In genomic region chr8:4216296-4216695, GRCm38 (mm10) we compare ENCODE assay signal across 10 mouse cellular contexts. TPM values are rescaled to one million over a fixed set of nuclear protein-coding genes. Genes with fewer than 3 reads are reported as not detected.
A peak's percentile ranks its signal among the peaks of the same experiment; 100 is the strongest.
DNase-seq lines count a peak whose midpoint lies in the region; ATAC-seq and TF ChIP-seq lines count a peak whose summit lies in the region.
"Had no signal": no experiment of that assay in that cellular context is flagged by ENCODE, and none has a peak within 500 bp of the region (broad histone marks: within the 10 kb centered on the region; RNA-seq: fewer than 3 reads in every experiment).

No protein-coding gene starts in this region.

- H3K4me3 ChIP-seq in kidney, embryonic 15.5 days (replicated peaks), result peak overlapping the region; percentile 57
- peak overlapping the region; percentile 44 for H3K4me3 ChIP-seq in embryonic facial prominence, embryonic 15.5 days (replicated peaks)
- H3K4me3 ChIP-seq in hindbrain, postnatal 0 days (ENCODE audit: low read length), result peak overlapping the region; percentile 68
- peak overlapping the region; percentile 70 for H3K4me3 ChIP-seq in midbrain, postnatal 0 days (ENCODE audit: low read depth, low read length)

- H3K9ac ChIP-seq in kidney, embryonic 15.5 days, result peak overlapping the region; percentile 62; the same call in 1 of the 2 replicates
- 0 out of 2 replicates have a peak overlapping the region, but pooled peaks have one; percentile 23 for H3K9ac ChIP-seq in embryonic facial prominence, embryonic 15.5 days
- H3K9ac ChIP-seq in hindbrain, postnatal 0 days (replicated peaks; ENCODE audit: low read length), result peak overlapping the region; percentile 86
- peak overlapping the region; percentile 91 for H3K9ac ChIP-seq in midbrain, postnatal 0 days (replicated peaks; ENCODE audit: low read length, poor library complexity, severe bottlenecking)

- no peak for ATAC-seq in kidney, embryonic 15.5 days (replicated peaks; ENCODE audit: low FRiP score)
- no peak for ATAC-seq in embryonic facial prominence, embryonic 15.5 days (ENCODE audit: insufficient number of reproducible peaks, low FRiP score, low TSS enrichment, low read depth)
- peak; percentile 1; the same call in 1 of the 2 replicates for ATAC-seq in hindbrain, postnatal 0 days
- ATAC-seq in midbrain, postnatal 0 days (ENCODE audit: low FRiP score), result peak; percentile 11; the same call in 1 of the 2 replicates
- ATAC-seq: Patski had no signal

- no peaks in the 10 kb centered on the region for H3K36me3 ChIP-seq in kidney, embryonic 15.5 days
- no peaks in the 10 kb centered on the region for H3K36me3 ChIP-seq in embryonic facial prominence, embryonic 15.5 days
- H3K36me3 ChIP-seq in hindbrain, postnatal 0 days (ENCODE audit: insufficient read depth, low read length), result no peaks in the 10 kb centered on the region; the same call in 1 of the 2 replicates
- H3K36me3 ChIP-seq in midbrain, postnatal 0 days (ENCODE audit: insufficient read depth, low read length), result no peaks in the 10 kb centered on the region

- WGBS in kidney, embryonic 15.5 days, result 5% methylated on average over 18 of the region's 18 CpGs
- 6% methylated on average over 18 of the region's 18 CpGs for WGBS in embryonic facial prominence, embryonic 15.5 days
- 5% methylated on average over 18 of the region's 18 CpGs for WGBS in hindbrain, postnatal 0 days
- WGBS in midbrain, postnatal 0 days, result 3% methylated on average over 18 of the region's 18 CpGs

- H3K9me3 ChIP-seq in kidney, embryonic 15.5 days (replicated peaks), result no peaks in the 10 kb centered on the region
- no peaks in the 10 kb centered on the region for H3K9me3 ChIP-seq in embryonic facial prominence, embryonic 15.5 days (replicated peaks)
- no peaks in the 10 kb centered on the region for H3K9me3 ChIP-seq in hindbrain, postnatal 0 days (ENCODE audit: low read length)
- H3K9me3 ChIP-seq in midbrain, postnatal 0 days (ENCODE audit: low read length), result no peaks in the 10 kb centered on the region

- no peak for TF ChIP-seq CTCF in hindbrain, postnatal 0 days (IDR thresholded peaks at IDR 0.05; ENCODE audit: low read depth)
- no peak for TF ChIP-seq CTCF in midbrain, postnatal 0 days (IDR thresholded peaks at IDR 0.05)

- no peak overlapping the region for H3K27ac ChIP-seq in kidney, embryonic 15.5 days
- H3K27ac ChIP-seq in embryonic facial prominence, embryonic 15.5 days (replicated peaks), result no peak overlapping the region
- H3K27ac ChIP-seq in hindbrain, postnatal 0 days, result peak overlapping the region; percentile 95
- peak overlapping the region; percentile 98 for H3K27ac ChIP-seq in midbrain, postnatal 0 days (ENCODE audit: low read depth, low read length)

- H3K4me1 ChIP-seq in kidney, embryonic 15.5 days, result peaks cover 35% of the 10 kb centered on the region
- H3K4me1 ChIP-seq in embryonic facial prominence, embryonic 15.5 days, result peaks cover 36% of the 10 kb centered on the region
- H3K4me1 ChIP-seq in hindbrain, postnatal 0 days (ENCODE audit: insufficient read depth, low read length), result peaks cover 22% of the 10 kb centered on the region
- peaks cover 16% of the 10 kb centered on the region; the same call in 1 of the 2 replicates for H3K4me1 ChIP-seq in midbrain, postnatal 0 days (ENCODE audit: insufficient read depth, low read length)

- peak overlapping the region; percentile 91 for H3K4me2 ChIP-seq in kidney, embryonic 15.5 days
- peak overlapping the region; percentile 83 for H3K4me2 ChIP-seq in embryonic facial prominence, embryonic 15.5 days (replicated peaks)
- peak overlapping the region; percentile 81 for H3K4me2 ChIP-seq in hindbrain, postnatal 0 days (ENCODE audit: low read depth, low read length)
- H3K4me2 ChIP-seq in midbrain, postnatal 0 days (ENCODE audit: low read depth, low read length, poor library complexity, severe bottlenecking), result peak overlapping the region; percentile 97

- no peak for DNase-seq in kidney, postnatal 25 days
- DNase-seq in hindbrain, postnatal 0 days (ENCODE audit: low spot score), result no peak
- no peak for DNase-seq in midbrain, postnatal 0 days (ENCODE audit: low spot score)
- DNase-seq in gastrocnemius, postnatal 10 days, result no peak
- DNase-seq in left cerebral cortex, adult 11 months (ENCODE audit: low spot score), result no peak
- no peak for DNase-seq in kidney, postnatal 14 days

- H3K27me3 ChIP-seq in kidney, embryonic 15.5 days, result peaks cover 51% of the 10 kb centered on the region
- peaks cover 44% of the 10 kb centered on the region for H3K27me3 ChIP-seq in embryonic facial prominence, embryonic 15.5 days
- no peaks in the 10 kb centered on the region for H3K27me3 ChIP-seq in hindbrain, postnatal 0 days (ENCODE audit: insufficient read depth, low read length)
- no peaks in the 10 kb centered on the region for H3K27me3 ChIP-seq in midbrain, postnatal 0 days (ENCODE audit: insufficient read depth, low read length)

RNA-seq across cellular contexts. Expression of gene Prr36, which starts 1.0 kb away (rescaled TPM):
- 4.4 and 4.9 TPM in 2 replicates for polyA plus RNA-seq in kidney, embryonic 15.5 days (2015; fragmentation: Nextera tagmentation; extraction: Ambion mirVana)
- polyA plus RNA-seq in embryonic facial prominence, embryonic 15.5 days (2015; fragmentation: Nextera tagmentation; extraction: Ambion mirVana), result 1.9 and 2.5 TPM in 2 replicates
- 11.5 and 32.4 TPM in 2 replicates for total RNA-seq in hindbrain, postnatal 0 days (2014; rRNA removed)
- 21.3 and 24.8 TPM in 2 replicates for polyA plus RNA-seq in hindbrain, postnatal 0 days (2015; fragmentation: Nextera tagmentation; extraction: Ambion mirVana)
- 17.9 and 19.4 TPM in 2 replicates for total RNA-seq in midbrain, postnatal 0 days (2014; rRNA removed)
- 28.1 and 33.1 TPM in 2 replicates for polyA plus RNA-seq in midbrain, postnatal 0 days (2015; fragmentation: Nextera tagmentation; extraction: Ambion mirVana)
- total RNA-seq in gastrocnemius, postnatal 10 days (2021), result under 1 TPM; 0.16 to 0.21 TPM

RNA-seq across cellular contexts. Expression of gene Lrrc8e, which starts 10.3 kb away (rescaled TPM):
- 0.78 and 1.0 TPM in 2 replicates for polyA plus RNA-seq in kidney, embryonic 15.5 days (2015; fragmentation: Nextera tagmentation; extraction: Ambion mirVana)
- polyA plus RNA-seq in embryonic facial prominence, embryonic 15.5 days (2015; fragmentation: Nextera tagmentation; extraction: Ambion mirVana), result 3.2 and 3.5 TPM in 2 replicates
- total RNA-seq in hindbrain, postnatal 0 days (2014; rRNA removed), result not detected in 2 replicates
- polyA plus RNA-seq in hindbrain, postnatal 0 days (2015; fragmentation: Nextera tagmentation; extraction: Ambion mirVana), result not detected in 2 replicates
- not detected in 2 replicates for total RNA-seq in midbrain, postnatal 0 days (2014; rRNA removed)
- 0.12 TPM in 1 of 2 replicates, not detected in the other for polyA plus RNA-seq in midbrain, postnatal 0 days (2015; fragmentation: Nextera tagmentation; extraction: Ambion mirVana)
- total RNA-seq in gastrocnemius, postnatal 10 days (2021), result under 1 TPM in 1 of 2 experiments, not detected in 1; 0.29 TPM

RNA-seq across cellular contexts. Expression of gene Map2k7, which starts 22.2 kb away (rescaled TPM):
- polyA plus RNA-seq in kidney, embryonic 15.5 days (2015; fragmentation: Nextera tagmentation; extraction: Ambion mirVana), result 28.0 and 31.5 TPM in 2 replicates
- 31.8 and 34.2 TPM in 2 replicates for polyA plus RNA-seq in embryonic facial prominence, embryonic 15.5 days (2015; fragmentation: Nextera tagmentation; extraction: Ambion mirVana)
- total RNA-seq in hindbrain, postnatal 0 days (2014; rRNA removed), result 30.8 and 39.7 TPM in 2 replicates
- 24.7 and 27.7 TPM in 2 replicates for polyA plus RNA-seq in hindbrain, postnatal 0 days (2015; fragmentation: Nextera tagmentation; extraction: Ambion mirVana)
- total RNA-seq in midbrain, postnatal 0 days (2014; rRNA removed), result 32.8 and 42.3 TPM in 2 replicates
- 29.3 and 29.4 TPM in 2 replicates for polyA plus RNA-seq in midbrain, postnatal 0 days (2015; fragmentation: Nextera tagmentation; extraction: Ambion mirVana)
- 10 to 100 TPM; 61.4 to 65.5 TPM for total RNA-seq in gastrocnemius, postnatal 10 days (2021)

RNA-seq across cellular contexts. Expression of gene Gm49320, which starts 22.4 kb away (rescaled TPM):
- 0.86 and 0.91 TPM in 2 replicates for polyA plus RNA-seq in kidney, embryonic 15.5 days (2015; fragmentation: Nextera tagmentation; extraction: Ambion mirVana)
- polyA plus RNA-seq in embryonic facial prominence, embryonic 15.5 days (2015; fragmentation: Nextera tagmentation; extraction: Ambion mirVana), result 1.1 and 1.4 TPM in 2 replicates
- not detected in 2 replicates for total RNA-seq in hindbrain, postnatal 0 days (2014; rRNA removed)
- 0.25 and 0.74 TPM in 2 replicates for polyA plus RNA-seq in hindbrain, postnatal 0 days (2015; fragmentation: Nextera tagmentation; extraction: Ambion mirVana)
- total RNA-seq in midbrain, postnatal 0 days (2014; rRNA removed), result 0.11 and 0.61 TPM in 2 replicates
- polyA plus RNA-seq in midbrain, postnatal 0 days (2015; fragmentation: Nextera tagmentation; extraction: Ambion mirVana), result 0.45 and 0.85 TPM in 2 replicates
- under 1 TPM; 0.14 to 0.31 TPM for total RNA-seq in gastrocnemius, postnatal 10 days (2021)
- total RNA-seq: left cerebral cortex, adult 18-20 months had no signal
- polyA plus RNA-seq: Patski had no signal

RNA-seq across cellular contexts. Expression of gene Tgfbr3l, which starts 31.7 kb away (rescaled TPM):
- 3.8 and 6.5 TPM in 2 replicates for polyA plus RNA-seq in kidney, embryonic 15.5 days (2015; fragmentation: Nextera tagmentation; extraction: Ambion mirVana)
- 3.6 and 4.2 TPM in 2 replicates for polyA plus RNA-seq in embryonic facial prominence, embryonic 15.5 days (2015; fragmentation: Nextera tagmentation; extraction: Ambion mirVana)
- total RNA-seq in hindbrain, postnatal 0 days (2014; rRNA removed), result 9.0 and 15.5 TPM in 2 replicates
- polyA plus RNA-seq in hindbrain, postnatal 0 days (2015; fragmentation: Nextera tagmentation; extraction: Ambion mirVana), result 3.7 TPM in 2 replicates
- total RNA-seq in midbrain, postnatal 0 days (2014; rRNA removed), result 8.2 and 15.3 TPM in 2 replicates
- polyA plus RNA-seq in midbrain, postnatal 0 days (2015; fragmentation: Nextera tagmentation; extraction: Ambion mirVana), result 3.5 and 5.1 TPM in 2 replicates
- total RNA-seq in gastrocnemius, postnatal 10 days (2021), result 1 to 10 TPM; 2.8 to 5.1 TPM

Comparison
In these comparisons a context has a peak if more than half of its experiments do, and no peak if none do; other contexts are left out.
1. ATAC-seq: peak in hindbrain, postnatal 0 days (single experiment) and midbrain, postnatal 0 days (single experiment); none in kidney, embryonic 15.5 days (single experiment) and embryonic facial prominence, embryonic 15.5 days (single experiment).
2. H3K27ac ChIP-seq: peak in hindbrain, postnatal 0 days (single experiment) and midbrain, postnatal 0 days (single experiment); none in kidney, embryonic 15.5 days (single experiment) and embryonic facial prominence, embryonic 15.5 days (single experiment).
3. H3K9ac ChIP-seq: peak in every context shown above with its lines; median percentile 91 in midbrain, postnatal 0 days; 86 in hindbrain, postnatal 0 days; 62 in kidney, embryonic 15.5 days; 23 in embryonic facial prominence, embryonic 15.5 days.
4. Peak in every context shown above with its lines, with median percentiles within 50 percentile points of each other: H3K4me2 ChIP-seq and H3K4me3 ChIP-seq.